Mouse (Mus musculus): Measurements from ENCODE around the gene Gng5.

Gene Gng5

GRCm38 (mm10) chr3:146540521-146541273 lies 41.1 kb downstream of the Gng5 start:
- no peak for DNase-seq (ENCODE audit: low spot score)

- DNase-seq (ENCODE audit: low spot score) = no peak
These were observed 44.0 kb downstream of the Gng5 start for GRCm38 (mm10) chr3:146543632-146544031.

GRCm38 (mm10) chr3:146554816-146555215 lies 55.2 kb downstream of the Gng5 start:
- DNase-seq (ENCODE audit: low spot score) = no peak

All from ovary, adult 18-20 months (tissue).